Mouse (Mus musculus) ES-E14 (cell line): ENCODE measurements around the gene Ski.

Experiments used
- CHD2 ChIP-seq: IDR thresholded peaks from 2 replicates; pipeline ENCODE4 v1.6.1; 2014; ENCODE audit warnings: mild to moderate bottlenecking, low read depth, low read length, inconsistent platforms
- MAFK ChIP-seq: IDR thresholded peaks from 2 replicates; pipeline ENCODE4 v1.6.1; 2014; ENCODE audit warnings: mild to moderate bottlenecking, low read depth, low read length, inconsistent platforms; ENCODE audit not compliant: insufficient read depth
- ZNF384 ChIP-seq: IDR thresholded peaks from 2 replicates; pipeline ENCODE4 v1.6.1; 2012; ENCODE audit warnings: low read depth, low read length, inconsistent platforms

GRCm38 (mm10) chr4:155201764-155202163 lies 20.6 kb downstream of the Ski start:
- TF ChIP-seq ZNF384 (no peak), CHD2 (no peak), MAFK (no peak)
